Mouse (Mus musculus): Measurements from ENCODE around the gene 1700013F07Rik.

DNA sequence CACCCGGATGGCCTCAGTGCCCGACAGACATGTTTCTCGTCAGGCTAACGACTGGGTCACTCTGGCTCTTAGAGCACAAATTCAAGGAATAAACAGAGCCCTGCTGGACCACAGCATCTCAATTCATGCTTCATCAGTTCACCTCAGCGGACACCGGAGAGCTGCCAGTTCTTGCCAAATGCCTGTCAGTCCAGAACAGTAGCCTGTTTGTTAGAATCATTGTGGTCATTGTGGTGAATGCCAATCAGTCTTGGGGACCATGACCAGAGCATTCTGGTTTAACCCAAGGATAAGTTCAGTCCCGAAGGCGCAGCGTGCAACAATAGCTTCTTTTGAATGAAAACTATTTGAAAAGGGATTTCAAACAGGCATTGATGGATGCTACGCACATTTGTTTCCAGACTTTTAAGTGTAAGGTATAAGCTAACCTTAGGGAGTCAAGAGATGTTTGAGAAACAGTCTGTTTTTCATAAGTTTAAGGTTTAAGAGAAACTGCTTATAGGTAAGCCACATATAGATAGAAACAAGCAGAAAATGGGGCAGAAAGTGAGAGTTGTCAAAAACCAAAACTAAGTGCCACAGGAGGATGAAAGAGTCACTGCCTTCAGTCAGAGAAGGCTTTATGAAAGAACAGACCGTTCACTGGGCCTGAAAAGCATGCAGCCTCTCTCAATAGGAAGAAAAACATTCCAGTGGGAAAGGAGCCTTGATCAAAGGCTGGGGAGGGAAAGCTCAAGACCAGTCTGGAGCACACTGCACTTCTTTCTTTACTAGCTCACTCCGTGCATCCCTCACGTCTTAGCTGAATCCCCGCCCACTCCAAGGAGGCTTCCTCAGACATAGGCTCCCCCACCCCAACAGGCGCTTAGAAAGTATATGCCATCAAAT is 34.3 kb downstream of the 1700013F07Rik start:
- TF ChIP-seq CTCF (IDR thresholded peaks at IDR 0.05; ENCODE audit: low read depth) (no peak), EP300 (IDR thresholded peaks at IDR 0.05; ENCODE audit: low read depth) (no peak)
